Mouse (Mus musculus): ENCODE measurements at regions not wholly inside any gene's neighbourhood (a gene's known extent, or its start where the extent isn't known, plus 50 kb on each side); places are given as distances from the start of the nearest gene placed in this dataset.

DNA sequence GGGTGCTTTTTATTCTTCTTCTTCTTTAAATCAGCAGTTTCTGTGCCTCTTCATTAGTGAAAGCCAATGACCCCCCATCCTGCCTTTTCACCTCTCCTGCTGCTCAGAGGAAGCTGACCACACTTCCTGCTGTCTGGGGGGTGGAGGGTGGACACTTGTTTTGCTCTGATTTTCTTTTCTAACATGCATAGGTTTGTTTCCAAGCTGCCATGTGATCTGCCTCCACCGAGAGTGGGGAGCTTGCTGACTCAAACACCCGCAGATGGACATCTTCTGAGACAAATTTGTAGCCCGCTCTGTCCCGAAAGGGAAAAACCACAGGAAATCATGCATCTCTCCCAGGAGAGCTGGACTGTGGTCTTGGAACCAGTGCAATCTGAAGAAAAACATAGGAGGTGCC is 141.3 kb downstream of the Gm826 start:
- no peaks in the 10 kb centered on the region for H3K9me3 ChIP-seq (replicated peaks; ENCODE audit: control insufficient read depth, low read length)
- 54% methylated on average over 4 of the region's 4 CpGs for WGBS
- ATAC-seq (ENCODE audit: insufficient read depth, low read depth) (no peak), DNase-seq (ENCODE audit: low spot score) (no peak)
- H3K4me1 ChIP-seq (ENCODE audit: control insufficient read depth, insufficient read depth), result no peaks in the 10 kb centered on the region
- no peak overlapping the region for H3K4me2 ChIP-seq (ENCODE audit: low read depth, low read length)
- TF ChIP-seq CTCF (IDR thresholded peaks at IDR 0.05; ENCODE audit: low read depth) (no peak), EP300 (IDR thresholded peaks at IDR 0.05; ENCODE audit: low read depth) (no peak)
- H3K36me3 ChIP-seq (replicated peaks; ENCODE audit: control insufficient read depth, insufficient read depth, low read length), result no peaks in the 10 kb centered on the region
- no peak overlapping the region for H3K4me3 ChIP-seq (ENCODE audit: low read depth, low read length)
- H3K9ac ChIP-seq (replicated peaks; ENCODE audit: low read depth, low read length), result no peak overlapping the region
- no peak overlapping the region for H3K27ac ChIP-seq (ENCODE audit: low read depth)
- H3K27me3 ChIP-seq (ENCODE audit: control insufficient read depth, insufficient read depth, low read length), result no peaks in the 10 kb centered on the region

DNA sequence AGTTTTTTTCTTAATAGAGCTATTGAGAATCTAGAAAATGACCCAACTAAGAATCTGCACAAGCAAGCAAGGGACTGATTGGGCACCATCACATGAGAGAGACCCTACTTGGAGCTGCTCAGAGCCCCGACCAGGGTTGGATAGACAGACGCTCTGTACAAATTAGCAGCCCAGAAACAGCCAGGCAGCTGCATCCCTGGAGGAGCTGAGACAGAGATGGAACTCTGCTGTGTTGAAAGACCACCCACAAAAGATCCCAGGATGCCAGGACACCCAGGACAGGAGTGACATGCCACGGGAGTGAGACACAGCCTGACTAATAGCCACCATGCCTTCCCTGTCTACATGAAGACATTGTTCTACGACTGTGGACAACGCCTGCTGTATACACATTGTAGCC is 147.9 kb downstream of the Gm826 start:
- H3K27me3 ChIP-seq (ENCODE audit: control insufficient read depth, insufficient read depth, low read length), result no peaks in the 10 kb centered on the region
- no peaks in the 10 kb centered on the region for H3K9me3 ChIP-seq (replicated peaks; ENCODE audit: control insufficient read depth, low read length)
- 75% methylated on average over 5 of the region's 5 CpGs for WGBS
- ATAC-seq (ENCODE audit: insufficient read depth, low read depth) (no peak), DNase-seq (ENCODE audit: low spot score) (no peak)
- no peaks in the 10 kb centered on the region for H3K4me1 ChIP-seq (ENCODE audit: control insufficient read depth, insufficient read depth)
- no peak overlapping the region for H3K4me2 ChIP-seq (ENCODE audit: low read depth, low read length)
- no peak for TF ChIP-seq EP300 (IDR thresholded peaks at IDR 0.05; ENCODE audit: low read depth)
- TF ChIP-seq CTCF (IDR thresholded peaks at IDR 0.05; ENCODE audit: low read depth), result no peak
- no peak overlapping the region for H3K27ac ChIP-seq (ENCODE audit: low read depth)
- no peaks in the 10 kb centered on the region for H3K36me3 ChIP-seq (replicated peaks; ENCODE audit: control insufficient read depth, insufficient read depth, low read length)
- H3K4me3 ChIP-seq (ENCODE audit: low read depth, low read length), result no peak overlapping the region
- H3K9ac ChIP-seq (replicated peaks; ENCODE audit: low read depth, low read length), result no peak overlapping the region

DNA sequence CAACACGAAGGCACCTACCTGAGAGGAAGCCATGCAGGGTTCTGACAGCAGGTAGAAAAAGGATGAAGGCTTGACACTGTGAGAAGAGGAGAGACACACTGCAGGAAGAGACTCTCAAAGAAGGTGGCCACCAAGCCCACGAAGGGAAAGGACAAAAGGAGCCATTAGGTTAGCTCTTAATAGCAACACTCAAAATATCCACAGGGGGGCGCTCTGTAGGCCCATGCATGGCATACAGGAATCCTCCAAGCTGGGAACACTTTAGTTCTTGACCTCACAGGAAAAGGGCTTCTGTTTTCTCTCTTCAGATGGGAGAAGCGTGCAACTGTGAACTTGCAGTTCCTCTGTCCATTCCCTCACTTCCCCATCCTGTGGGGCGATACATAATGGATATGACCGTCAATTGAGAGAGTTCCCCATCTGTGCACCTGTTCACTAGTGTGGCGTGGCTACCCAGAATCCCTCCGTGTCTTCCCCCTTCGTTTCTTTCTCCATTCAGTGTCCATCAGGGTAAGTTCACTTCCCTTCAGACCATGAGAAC is 162.9 kb downstream of the Gm826 start:
- Histone ChIP-seq H3K4me3 (ENCODE audit: low read depth, low read length) (no peak overlapping the region), H3K27ac (ENCODE audit: low read depth) (no peak overlapping the region), H3K36me3 (replicated peaks; ENCODE audit: control insufficient read depth, insufficient read depth, low read length) (no peaks in the 10 kb centered on the region), H3K9me3 (replicated peaks; ENCODE audit: control insufficient read depth, low read length) (no peaks in the 10 kb centered on the region), H3K9ac (replicated peaks; ENCODE audit: low read depth, low read length) (no peak overlapping the region), H3K27me3 (ENCODE audit: control insufficient read depth, insufficient read depth, low read length) (no peaks in the 10 kb centered on the region), H3K4me1 (ENCODE audit: control insufficient read depth, insufficient read depth) (no peaks in the 10 kb centered on the region), H3K4me2 (ENCODE audit: low read depth, low read length) (no peak overlapping the region)
- DNase-seq (ENCODE audit: low spot score) (no peak), ATAC-seq (ENCODE audit: insufficient read depth, low read depth) (no peak)
- 66% methylated on average over 9 of the region's 9 CpGs for WGBS
- TF ChIP-seq EP300 (IDR thresholded peaks at IDR 0.05; ENCODE audit: low read depth), result no peak
- 0 out of 2 replicates have a peak, but pooled peaks have one; percentile 12 for TF ChIP-seq CTCF (IDR thresholded peaks at IDR 0.05; ENCODE audit: low read depth)

GRCm38 (mm10) chr2:160158599-160159261 is 175.2 kb downstream of the Gm826 start:
- no peak for ATAC-seq (ENCODE audit: insufficient read depth, low read depth)
- no peak overlapping the region for H3K4me2 ChIP-seq (ENCODE audit: low read depth, low read length)
- no peak for TF ChIP-seq EP300 (IDR thresholded peaks at IDR 0.05; ENCODE audit: low read depth)
- no peak for TF ChIP-seq CTCF (IDR thresholded peaks at IDR 0.05; ENCODE audit: low read depth)

DNA sequence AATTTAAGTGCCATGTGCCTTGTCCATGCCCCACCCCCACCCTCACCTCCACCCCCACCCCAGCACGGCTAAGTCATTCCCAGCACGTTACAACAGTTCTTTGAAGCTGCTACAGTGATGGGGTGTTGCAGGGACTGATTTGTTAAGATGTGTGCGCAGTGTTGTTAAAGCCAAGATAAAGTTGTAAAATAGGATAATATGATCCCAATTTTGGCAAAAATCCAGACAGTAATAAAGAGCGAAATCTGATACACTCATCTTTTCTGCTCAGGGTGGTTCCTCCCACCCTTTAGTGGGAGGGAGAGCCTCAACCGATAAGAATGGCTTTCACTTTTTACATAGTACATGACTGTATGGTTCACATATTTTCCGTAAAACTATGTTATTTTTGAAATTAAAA is 180.2 kb downstream of the Gm826 start:
- Histone ChIP-seq H3K27ac (ENCODE audit: low read depth) (no peak overlapping the region), H3K27me3 (ENCODE audit: control insufficient read depth, insufficient read depth, low read length) (no peaks in the 10 kb centered on the region), H3K4me3 (ENCODE audit: low read depth, low read length) (no peak overlapping the region), H3K4me2 (ENCODE audit: low read depth, low read length) (no peak overlapping the region), H3K9ac (replicated peaks; ENCODE audit: low read depth, low read length) (no peak overlapping the region), H3K4me1 (ENCODE audit: control insufficient read depth, insufficient read depth) (0 out of 2 replicates have a peak, but pooled peaks cover 5% of the 10 kb centered on the region), H3K9me3 (replicated peaks; ENCODE audit: control insufficient read depth, low read length) (no peaks in the 10 kb centered on the region), H3K36me3 (replicated peaks; ENCODE audit: control insufficient read depth, insufficient read depth, low read length) (no peaks in the 10 kb centered on the region)
- 65% methylated on average over 6 of the region's 6 CpGs for WGBS
- DNase-seq (ENCODE audit: low spot score) (no peak), ATAC-seq (ENCODE audit: insufficient read depth, low read depth) (no peak)
- TF ChIP-seq CTCF (IDR thresholded peaks at IDR 0.05; ENCODE audit: low read depth) (no peak), EP300 (IDR thresholded peaks at IDR 0.05; ENCODE audit: low read depth) (no peak)

More at GRCm38 (mm10) chr2:160158599-160159261, 175.2 kb downstream of the Gm826 start:
- no peaks in the 10 kb centered on the region for H3K9me3 ChIP-seq (replicated peaks; ENCODE audit: control insufficient read depth, low read length)
- 0 out of 2 replicates have a peak, but pooled peaks cover 5% of the 10 kb centered on the region for H3K4me1 ChIP-seq (ENCODE audit: control insufficient read depth, insufficient read depth)
- DNase-seq (ENCODE audit: low spot score), result no peak
- H3K27ac ChIP-seq (ENCODE audit: low read depth), result no peak overlapping the region
- WGBS, result 49% methylated on average over 13 of the region's 13 CpGs
- no peak overlapping the region for H3K9ac ChIP-seq (replicated peaks; ENCODE audit: low read depth, low read length)
- H3K36me3 ChIP-seq (replicated peaks; ENCODE audit: control insufficient read depth, insufficient read depth, low read length), result no peaks in the 10 kb centered on the region
- no peaks in the 10 kb centered on the region for H3K27me3 ChIP-seq (ENCODE audit: control insufficient read depth, insufficient read depth, low read length)
- no peak overlapping the region for H3K4me3 ChIP-seq (ENCODE audit: low read depth, low read length)

- H3K9me3 ChIP-seq (replicated peaks; ENCODE audit: control insufficient read depth, low read length), result no peaks in the 10 kb centered on the region
- 72% methylated on average over 3 of the region's 3 CpGs for WGBS
- H3K9ac ChIP-seq (replicated peaks; ENCODE audit: low read depth, low read length), result no peak overlapping the region
- no peak overlapping the region for H3K27ac ChIP-seq (ENCODE audit: low read depth)
- no peaks in the 10 kb centered on the region for H3K27me3 ChIP-seq (ENCODE audit: control insufficient read depth, insufficient read depth, low read length)
- ATAC-seq (ENCODE audit: insufficient read depth, low read depth) (no peak), DNase-seq (ENCODE audit: low spot score) (no peak)
- no peaks in the 10 kb centered on the region for H3K4me1 ChIP-seq (ENCODE audit: control insufficient read depth, insufficient read depth)
- H3K4me3 ChIP-seq (ENCODE audit: low read depth, low read length), result no peak overlapping the region
- no peak overlapping the region for H3K4me2 ChIP-seq (ENCODE audit: low read depth, low read length)
- TF ChIP-seq CTCF (IDR thresholded peaks at IDR 0.05; ENCODE audit: low read depth) (no peak), EP300 (IDR thresholded peaks at IDR 0.05; ENCODE audit: low read depth) (no peak)
- H3K36me3 ChIP-seq (replicated peaks; ENCODE audit: control insufficient read depth, insufficient read depth, low read length), result no peaks in the 10 kb centered on the region
These were observed 181.9 kb downstream of the Gm826 start for GRCm38 (mm10) chr2:160152101-160152500.

Data from heart, postnatal 0 days (tissue).